Mouse (Mus musculus) layer of hippocampus, adult 18-20 months (tissue): ENCODE data around the gene Jph3. TPM values are rescaled to one million over a fixed set of nuclear protein-coding genes. Genes with fewer than 3 reads are reported as not detected.

ENCODE experiments used
- DNase-seq, 2 experiments: peaks; one replicate each; pipeline ENCODE4 v3.0.0; 2022; ENCODE audit warnings: low spot score in 2 of 2
- total RNA-seq, 2 experiments: library from RNA; stranded (reverse); gene quantifications; 2 replicates each; pipeline ENCODE4 v1.2.3; 2021

The Jph3 gene
- total RNA-seq, 2 experiments from 2014 or later, result 344 to 371 TPM

GRCm38 (mm10) chr8:121773876-121774275 is 44.5 kb downstream of the Jph3 start:
- DNase-seq, result no peak

GRCm38 (mm10) chr8:121782493-121782892 is 53.1 kb downstream of the Jph3 start:
- DNase-seq, result no peak

DNA sequence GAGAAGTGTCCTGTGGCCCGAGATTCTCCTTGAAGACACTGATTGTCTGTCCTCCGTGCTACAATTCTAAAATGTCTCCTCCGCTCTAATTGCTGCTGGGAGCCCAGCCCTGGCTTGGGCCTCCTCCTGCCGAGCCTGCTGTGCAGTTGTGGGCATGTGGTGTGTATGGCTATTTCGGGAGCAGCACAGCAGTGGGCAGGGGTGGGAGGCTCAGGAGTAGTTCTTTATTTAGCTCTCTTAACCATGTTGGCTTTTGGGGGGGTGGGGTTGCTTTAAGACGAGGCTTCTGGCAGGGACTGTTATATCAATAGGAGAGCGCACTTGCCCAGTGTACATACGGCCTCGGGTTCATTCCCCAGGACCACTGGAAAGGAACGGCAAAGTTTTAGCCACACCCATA is 57.1 kb downstream of the Jph3 start:
- no peak for DNase-seq

GRCm38 (mm10) chr8:121788786-121789185 is 59.4 kb downstream of the Jph3 start:
- no peak for DNase-seq

GRCm38 (mm10) chr8:121792159-121792558 is 62.7 kb downstream of the Jph3 start:
- no peak for DNase-seq

GRCm38 (mm10) chr8:121792627-121793026 is 63.2 kb downstream of the Jph3 start:
- DNase-seq, result no peak

DNA sequence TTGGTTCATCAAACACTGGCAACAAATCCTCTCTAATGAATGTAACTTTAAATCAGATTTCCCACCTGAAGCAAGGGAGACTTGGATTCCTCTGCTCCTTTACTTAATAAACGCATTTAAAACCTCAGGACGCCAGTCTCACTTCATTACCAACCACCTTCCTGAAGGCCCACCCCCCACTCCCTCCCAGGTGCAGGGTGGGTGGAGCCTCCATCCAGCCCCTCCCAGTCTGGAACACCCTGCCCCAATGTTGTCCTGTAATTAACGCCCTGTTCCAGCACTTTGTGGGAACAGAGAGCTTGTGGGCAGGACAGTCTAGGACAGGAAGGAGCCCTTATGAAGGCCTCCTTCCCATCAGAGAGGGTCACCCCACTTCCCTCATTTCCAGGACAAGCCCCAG is 64.7 kb downstream of the Jph3 start:
- no peak for DNase-seq

GRCm38 (mm10) chr8:121795461-121795860 is 66.0 kb downstream of the Jph3 start:
- no peak for DNase-seq

- DNase-seq, result no peak
Measured at GRCm38 (mm10) chr8:121796406-121796805, 67.0 kb downstream of the Jph3 start.

DNA sequence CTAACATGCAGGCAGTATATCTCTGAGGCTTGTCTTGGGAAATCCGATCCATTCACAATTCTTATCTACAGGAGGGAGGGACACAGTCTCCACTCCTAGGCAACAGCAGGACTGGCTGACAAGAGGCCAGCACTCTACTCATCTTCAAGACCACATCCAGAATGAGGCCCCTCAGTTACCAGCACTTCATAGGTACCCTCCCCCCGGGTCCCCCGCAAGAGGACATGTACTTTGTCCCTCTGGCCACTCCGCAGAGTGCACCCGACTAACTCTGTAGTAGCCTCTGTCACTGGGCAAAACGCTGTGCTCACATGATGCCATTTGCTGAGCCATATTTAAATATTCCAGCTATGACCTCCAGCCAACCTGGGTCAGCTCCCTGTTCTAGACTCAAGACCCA is 69.0 kb downstream of the Jph3 start:
- DNase-seq, result no peak

DNA sequence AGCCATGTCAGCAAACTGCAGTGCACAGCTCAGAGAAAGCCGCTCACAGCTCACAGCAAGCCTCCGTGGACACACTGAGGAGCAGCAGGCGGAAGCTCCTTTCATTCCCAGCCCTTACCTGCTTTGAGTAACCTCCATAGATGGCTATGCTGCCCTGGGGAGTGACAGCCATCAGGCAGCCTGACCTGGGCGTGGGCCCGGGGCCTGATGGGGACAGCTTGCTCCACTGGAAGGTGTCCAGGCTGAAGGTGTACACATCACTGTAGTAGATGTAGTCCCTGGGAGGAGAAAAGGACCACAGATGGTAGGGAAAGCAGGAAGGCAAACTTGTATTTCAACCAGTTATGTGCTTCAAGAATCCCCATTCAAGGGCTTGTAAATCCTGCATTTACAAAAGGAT is 75.4 kb downstream of the Jph3 start:
- no peak for DNase-seq

DNA sequence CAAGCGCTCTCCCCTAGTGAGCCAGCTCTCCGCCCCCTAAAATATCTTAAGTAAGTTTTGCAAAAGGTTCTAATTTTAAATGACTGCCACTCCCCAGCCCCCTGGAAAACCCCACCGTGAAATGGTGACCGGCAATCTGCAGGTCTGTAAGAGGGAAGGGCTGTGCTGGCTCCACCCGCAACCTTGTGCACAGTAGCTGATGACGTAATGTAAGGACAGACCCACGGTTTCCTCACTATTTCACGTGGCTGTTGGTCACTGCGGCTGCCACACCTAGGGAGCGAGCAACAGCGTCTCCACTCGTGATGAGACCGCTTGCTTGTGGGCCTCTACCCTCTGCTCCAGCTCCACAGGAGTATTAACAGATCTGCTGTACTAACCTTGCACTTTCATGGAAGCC is 76.7 kb downstream of the Jph3 start:
- DNase-seq, result no peak

DNA sequence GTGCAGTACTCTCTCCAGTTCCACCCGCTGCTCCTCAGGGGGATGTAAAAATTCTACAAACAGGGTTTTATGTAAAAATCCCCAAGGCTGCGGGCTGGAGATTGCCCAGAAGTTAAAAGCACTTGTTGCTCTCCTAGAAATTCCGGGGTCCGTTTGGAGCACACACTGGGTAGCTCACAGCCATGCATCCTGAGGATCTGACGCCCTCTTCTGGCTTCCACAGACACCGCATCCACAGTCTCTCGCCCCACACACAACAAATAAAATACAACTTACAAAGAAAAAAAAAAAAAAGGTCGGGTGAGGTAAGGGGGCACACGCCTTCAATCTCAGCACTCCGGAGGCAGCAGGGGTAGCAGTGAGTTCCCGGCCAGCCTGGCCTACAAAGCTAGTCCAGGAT is 78.6 kb downstream of the Jph3 start:
- no peak for DNase-seq

DNA sequence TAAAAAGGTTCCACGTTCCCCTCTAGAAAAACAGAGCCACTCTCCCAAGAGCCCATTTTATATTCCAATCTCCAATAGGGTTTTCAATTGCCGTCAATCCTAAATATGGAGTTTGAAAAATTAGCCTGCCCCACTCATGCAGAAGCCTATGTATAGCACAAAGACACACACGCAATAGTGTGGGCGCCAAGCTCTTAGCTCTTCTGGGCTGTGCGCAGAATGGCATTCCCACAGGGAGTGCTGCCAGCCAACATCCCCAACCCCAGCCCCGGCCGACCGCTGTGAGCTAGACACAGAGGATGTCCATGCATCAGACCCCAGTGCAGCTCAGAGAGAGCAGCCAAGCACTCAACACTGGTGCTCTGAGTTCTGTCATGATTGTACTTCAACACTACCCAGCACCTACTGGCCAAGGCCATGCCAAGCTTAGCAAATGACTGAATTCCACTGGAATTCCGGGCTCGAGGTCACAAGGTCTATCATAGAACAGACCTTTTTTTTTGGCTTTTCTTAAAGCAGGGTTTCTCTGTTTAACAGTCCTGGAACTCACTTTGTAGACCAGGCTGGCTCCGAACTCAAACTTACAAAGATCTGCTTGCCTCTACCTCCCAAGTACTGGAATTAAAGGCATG is 80.2 kb downstream of the Jph3 start:
- no peak for DNase-seq

DNA sequence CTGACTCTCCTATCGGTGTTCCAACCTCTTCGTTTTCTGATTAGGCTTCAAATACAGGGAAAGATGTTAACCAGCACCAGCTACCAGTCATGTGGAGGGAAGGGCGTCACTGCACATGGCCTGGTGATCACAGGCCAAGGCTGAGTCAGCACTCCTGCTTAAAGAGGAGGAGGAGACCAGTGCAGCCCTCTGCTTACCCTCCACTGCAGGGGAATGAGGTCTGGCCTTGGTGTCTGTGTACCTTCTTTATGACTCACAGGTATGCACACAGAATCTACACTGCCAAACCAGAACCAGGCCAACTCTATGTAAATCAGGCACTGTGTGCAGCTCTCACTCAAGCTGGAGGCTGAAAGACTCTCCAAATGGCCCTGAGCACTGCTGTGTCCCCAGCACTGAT is 82.1 kb downstream of the Jph3 start:
- no peak for DNase-seq

GRCm38 (mm10) chr8:121811931-121812570 is 82.6 kb downstream of the Jph3 start:
- DNase-seq, result no peak

DNA sequence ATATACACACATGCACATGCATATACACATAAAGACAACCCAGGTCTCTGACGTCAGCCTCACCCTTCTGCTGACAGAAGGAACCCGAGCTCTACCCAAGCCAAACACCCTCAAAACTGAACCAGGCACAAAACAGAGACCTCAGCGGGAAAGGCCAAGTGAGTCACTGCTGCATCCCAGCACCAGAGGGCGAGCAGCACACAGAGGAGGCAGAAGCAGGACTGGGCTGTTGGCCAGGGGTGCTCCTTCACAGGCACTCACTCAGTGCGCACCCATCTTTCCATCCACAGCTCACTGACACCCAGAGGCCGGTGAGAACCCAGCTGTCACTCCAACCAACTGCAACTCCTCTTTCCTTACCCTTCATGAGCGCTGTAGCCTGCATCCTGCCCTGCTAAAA is 88.8 kb downstream of the Jph3 start:
- no peak for DNase-seq

GRCm38 (mm10) chr8:121820840-121821239 is 91.4 kb downstream of the Jph3 start:
- no peak for DNase-seq

DNA sequence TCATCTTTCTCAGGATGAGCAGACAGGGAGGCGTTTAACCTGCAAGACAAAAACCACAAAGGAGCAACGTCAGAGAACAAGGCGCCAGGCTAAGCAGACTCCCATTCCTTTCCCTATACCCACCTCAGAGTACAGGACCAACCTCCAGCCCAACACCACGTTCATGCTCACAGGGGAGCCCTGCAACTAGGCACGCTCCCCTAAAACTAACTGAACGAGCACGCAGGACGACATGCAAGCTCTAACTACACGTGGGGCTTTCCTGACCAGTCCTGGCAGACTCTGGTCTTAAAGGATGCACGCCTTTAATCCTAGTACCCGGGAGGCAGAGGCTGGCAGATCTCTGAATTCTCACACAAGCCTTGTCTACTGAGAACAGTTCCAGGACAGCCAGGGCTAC is 91.9 kb downstream of the Jph3 start:
- no peak for DNase-seq

GRCm38 (mm10) chr8:121821770-121822169 is 92.3 kb downstream of the Jph3 start:
- no peak for DNase-seq

GRCm38 (mm10) chr8:121827726-121828125 is 98.3 kb downstream of the Jph3 start:
- no peak for DNase-seq

GRCm38 (mm10) chr8:121828376-121829023 is 99.1 kb downstream of the Jph3 start:
- no peak for DNase-seq
